Mouse (Mus musculus): ENCODE data around the gene Lbr.
"Not testable (repeated sequence)": the region's sequence is repeated elsewhere in the genome, so short reads cannot be mapped to it uniquely, and the experiment has no call there.

Lbr gene

DNA sequence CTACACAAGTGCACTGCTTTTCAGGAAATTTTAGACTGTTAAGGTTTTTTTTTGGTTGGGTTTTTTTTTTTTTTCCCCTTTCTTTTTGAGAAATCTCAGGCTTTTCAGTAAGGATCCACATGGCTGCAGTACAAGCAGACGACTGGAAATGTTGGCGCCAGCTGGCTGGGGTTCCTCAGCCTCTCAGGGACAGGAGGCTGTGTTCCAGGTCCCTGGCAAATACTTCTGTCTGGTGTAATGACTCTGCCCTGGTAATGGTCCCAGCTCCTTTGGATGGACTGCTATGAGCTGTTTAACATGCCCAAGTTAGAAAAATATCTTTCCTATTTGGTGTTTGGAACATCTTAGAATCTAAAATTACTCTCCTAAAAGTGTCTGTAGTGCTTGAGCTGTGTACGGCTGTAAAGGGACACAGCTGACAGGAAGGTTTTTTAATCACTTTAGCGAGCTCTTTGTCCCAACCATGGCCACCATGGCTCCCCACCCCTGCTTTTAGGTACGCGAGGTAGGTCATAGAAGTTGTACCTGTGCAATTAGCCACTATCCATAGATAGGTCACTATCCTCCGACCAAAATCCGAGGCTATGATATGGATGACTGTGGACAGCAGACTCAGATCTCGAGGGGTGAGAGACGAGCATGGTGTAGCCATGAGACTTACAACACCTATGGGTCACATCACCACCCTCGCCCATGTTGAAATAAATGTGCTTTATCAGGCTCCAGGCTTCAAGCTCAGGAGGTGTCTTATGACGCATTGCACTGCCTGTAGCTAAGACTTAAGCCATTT is 8.9 kb upstream of the Lbr start:
- no peak for DNase-seq

DNA sequence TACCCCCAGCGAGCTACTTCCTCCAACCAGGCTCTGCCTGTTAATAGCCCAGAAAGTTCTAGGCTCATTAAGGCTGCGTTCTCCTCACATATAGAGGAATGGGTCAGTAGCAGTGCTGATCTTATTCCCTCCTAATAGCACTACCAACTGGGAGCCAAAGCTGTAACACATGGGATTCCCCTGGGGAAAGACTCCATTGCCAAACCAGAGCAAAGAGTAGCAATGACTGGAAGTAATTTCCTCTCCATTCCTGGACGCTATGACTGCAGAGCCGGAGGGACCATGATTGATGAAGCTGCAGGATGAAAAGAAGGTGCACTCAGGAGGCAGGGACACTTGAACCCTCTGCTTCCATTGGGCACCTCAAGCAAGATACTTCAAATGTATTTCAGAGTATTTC is 7.6 kb upstream of the Lbr start:
- DNase-seq = no peak

GRCm38 (mm10) chr1:181848210-181848609 is 5.4 kb upstream of the Lbr start:
- DNase-seq = no peak

DNA sequence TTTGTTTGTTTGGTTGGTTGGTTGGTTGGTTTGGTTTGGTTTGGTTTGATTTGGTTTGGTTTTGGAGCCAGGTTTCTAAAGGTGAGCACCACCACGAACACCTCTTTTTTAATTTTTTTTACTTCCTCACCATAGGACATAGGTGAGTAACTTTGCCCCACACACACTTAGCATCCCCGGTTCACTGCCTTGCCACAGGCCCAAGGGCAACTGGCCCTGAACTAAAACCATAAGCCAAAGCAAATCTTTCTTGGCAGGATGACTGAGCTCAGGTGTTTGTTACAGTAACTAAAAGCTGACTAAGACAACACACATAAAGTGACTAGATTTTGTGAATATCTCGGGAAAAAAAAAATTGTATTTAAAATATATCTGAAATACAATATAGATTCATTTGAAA is 4.5 kb upstream of the Lbr start:
- no peak for DNase-seq

GRCm38 (mm10) chr1:181845767-181846166 is 2.9 kb upstream of the Lbr start:
- DNase-seq = no peak

GRCm38 (mm10) chr1:181844874-181845547 is 2.2 kb upstream of the Lbr start:
- DNase-seq = no peak

GRCm38 (mm10) chr1:181841864-181842672 is 778 bp downstream of the Lbr start:
- DNase-seq = peak; percentile 96

DNA sequence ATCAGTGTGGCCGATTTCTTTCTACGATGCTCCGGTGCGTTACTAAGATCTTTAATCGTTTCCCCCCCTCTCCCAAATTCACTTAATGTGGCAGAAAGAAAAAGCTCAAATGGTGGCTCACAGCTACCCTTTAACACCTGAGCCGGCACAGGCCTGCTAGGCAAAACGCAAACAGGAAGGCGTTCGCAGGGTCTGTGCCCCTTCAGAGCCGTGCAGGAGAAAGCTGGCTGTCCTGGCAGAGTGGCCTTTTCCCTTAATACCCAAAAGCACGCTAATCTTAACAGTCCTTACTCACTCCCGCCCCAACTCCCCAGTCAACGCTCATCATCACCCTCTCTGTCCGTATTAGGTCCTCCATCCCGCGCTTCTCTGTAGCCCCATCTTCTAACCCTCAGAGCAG is 1.4 kb downstream of the Lbr start:
- no peak for DNase-seq

GRCm38 (mm10) chr1:181839746-181840366 is 3.0 kb downstream of the Lbr start:
- no peak for DNase-seq

- DNase-seq = no peak
Measured at GRCm38 (mm10) chr1:181838111-181838510, 4.7 kb downstream of the Lbr start.

DNA sequence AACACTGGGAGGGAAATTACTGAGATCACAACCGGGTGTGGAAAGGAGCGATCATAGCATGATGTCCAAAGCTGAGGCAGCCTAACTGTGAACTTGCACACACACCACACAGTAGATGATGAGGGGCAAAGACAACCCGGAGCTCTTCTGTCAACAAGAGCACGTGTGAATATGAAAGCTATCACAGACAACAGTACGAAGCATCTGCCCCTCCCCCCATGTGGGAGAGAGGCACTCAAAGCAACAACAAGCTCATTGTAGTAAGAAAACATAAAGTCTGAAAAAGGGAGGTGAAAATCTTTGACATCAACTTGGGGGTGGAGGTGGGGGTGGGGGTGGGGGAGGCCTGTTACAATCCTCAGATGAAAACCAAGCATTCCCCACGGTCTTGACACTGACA is 9.7 kb downstream of the Lbr start:
- DNase-seq = peak; percentile 43

DNA sequence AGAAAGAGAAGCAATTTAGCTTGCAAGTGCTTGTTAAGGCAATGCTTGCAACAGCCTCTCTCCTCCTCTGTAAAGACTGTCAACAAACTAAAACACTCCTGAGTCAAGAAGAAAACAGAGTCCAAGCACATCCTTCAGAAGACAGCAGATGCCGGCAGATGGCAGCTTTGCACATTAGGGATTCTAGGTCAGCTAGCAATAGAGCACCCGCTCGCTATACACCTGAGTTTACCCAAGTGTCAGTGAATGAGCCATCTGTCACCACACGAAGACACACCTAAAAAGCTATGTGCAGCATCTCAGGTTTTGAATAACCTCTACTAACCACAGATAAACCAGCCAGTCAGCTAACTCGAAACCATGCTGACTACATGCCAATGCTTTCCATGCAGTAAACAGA is 10.1 kb downstream of the Lbr start:
- peak; percentile 71 for DNase-seq

DNA sequence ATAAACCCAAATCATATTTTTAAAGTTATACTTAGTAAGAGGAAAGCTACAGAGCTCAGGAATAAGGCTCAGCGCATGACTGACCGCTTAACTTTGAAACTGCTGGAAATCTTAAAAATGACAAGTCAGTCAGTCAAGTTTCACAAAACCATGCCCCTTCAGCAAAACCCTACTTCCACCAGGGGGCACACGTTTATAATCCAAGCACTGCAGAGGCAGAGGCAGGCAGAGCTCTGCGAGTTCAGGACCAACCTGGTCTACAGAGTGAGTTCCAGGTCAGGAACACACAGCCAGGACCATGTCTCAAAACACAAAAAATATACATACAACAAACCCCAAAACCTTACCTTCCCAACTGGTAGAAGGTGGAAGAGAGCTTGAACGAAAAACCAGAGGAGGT is 14.5 kb downstream of the Lbr start:
- DNase-seq = no peak

DNA sequence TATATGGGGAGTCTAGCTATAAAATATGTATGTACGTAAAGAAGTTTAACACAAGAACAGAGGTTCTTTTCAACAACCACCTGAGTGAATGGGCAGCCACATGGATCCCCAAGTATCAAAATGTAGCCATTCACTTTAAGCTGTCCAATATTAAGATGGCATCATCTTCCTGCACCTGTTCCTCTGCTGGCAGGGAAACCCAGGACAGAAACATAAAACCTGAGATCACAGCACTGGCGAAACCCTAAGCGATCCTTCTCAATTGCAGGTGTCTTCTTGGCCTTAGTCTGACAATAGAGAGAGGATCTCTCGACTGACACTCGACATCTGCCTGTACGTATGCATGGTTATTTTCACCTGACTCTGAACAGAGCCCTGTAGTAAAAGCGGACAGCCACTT is 16.1 kb downstream of the Lbr start:
- DNase-seq = no peak

- no peak for DNase-seq
Measured at GRCm38 (mm10) chr1:181811481-181812223, 31.2 kb downstream of the Lbr start.

DNA sequence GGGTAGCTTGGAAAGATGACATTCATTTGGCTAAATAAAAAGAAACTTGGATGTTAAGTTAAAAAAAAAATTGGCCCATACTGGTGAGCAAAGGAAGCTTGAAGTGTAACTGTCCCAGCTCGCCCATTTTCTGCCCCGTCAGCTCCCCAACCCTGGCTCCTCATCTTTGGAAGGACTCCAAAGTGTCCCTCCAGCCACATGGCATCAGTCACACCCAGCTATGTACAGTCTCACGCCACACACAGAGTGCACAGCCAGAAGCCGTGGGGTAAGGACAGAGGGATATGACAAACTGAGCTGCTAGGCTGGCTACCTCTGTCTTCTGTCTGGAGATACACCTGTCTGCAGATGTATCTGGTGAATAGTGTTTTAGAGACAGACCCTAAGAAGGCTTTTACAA is 42.2 kb downstream of the Lbr start:
- DNase-seq = no peak

GRCm38 (mm10) chr1:181799911-181800310 is 42.9 kb downstream of the Lbr start:
- no peak for DNase-seq

DNA sequence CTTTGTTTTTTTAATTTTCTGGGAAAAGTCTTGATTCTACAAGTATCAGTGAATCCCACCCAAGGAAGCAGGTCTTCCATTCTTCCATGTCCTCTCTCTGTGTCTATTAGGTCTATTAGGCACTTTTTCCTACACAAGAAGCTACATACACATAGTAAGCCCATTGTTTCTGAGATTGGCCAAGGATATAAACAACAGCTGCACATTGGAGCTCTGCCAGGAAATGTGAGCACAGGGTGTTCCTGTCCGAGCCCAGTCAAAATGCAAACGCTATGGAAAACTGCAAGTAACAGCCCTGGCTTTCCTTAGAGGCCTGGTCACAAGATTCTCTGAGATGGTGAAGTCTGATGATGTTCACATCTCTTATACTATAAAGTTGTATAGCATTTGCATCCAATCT is 49.3 kb downstream of the Lbr start:
- no peak for DNase-seq

DNA sequence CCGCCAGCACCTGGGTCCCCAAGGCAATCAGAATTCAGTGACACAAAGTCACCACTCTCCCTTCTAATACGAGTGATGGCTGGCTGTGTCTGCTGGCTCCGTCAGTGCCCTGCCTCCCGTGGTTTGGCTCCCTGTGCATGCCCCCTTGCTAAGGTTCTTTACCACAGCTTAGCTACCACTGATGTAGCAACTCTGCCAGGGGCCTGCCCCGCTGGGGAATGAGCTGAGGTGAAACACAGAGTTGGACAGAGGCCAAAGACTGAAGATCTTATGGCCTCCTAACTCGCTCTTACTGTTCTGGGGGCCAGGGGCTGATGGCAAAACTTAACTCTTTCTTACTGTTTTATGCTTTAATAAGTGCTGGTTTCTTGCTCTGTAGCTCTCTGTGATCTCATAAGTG is 52.9 kb downstream of the Lbr start:
- DNase-seq = no peak

DNA sequence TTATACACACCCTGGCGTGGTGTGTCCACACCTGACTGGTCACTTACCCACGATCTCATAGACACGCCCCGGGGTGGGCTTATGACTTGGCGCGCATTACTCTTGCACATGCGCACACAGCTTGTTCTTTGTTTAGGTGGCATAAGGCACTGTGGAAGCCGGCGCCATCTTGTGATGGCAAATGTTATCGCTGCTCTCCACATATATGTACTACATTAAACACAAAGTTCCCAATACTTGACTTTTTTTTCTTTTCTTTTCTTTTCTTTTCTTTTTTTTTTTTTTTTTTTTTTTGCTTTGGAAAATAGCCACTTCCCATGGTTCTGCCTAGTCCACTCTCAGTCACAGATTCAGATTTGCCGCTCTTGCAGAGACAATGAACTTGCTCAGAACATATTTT is 60.2 kb downstream of the Lbr start:
- not testable (repeated sequence) for DNase-seq

- no peak for DNase-seq
Measured at GRCm38 (mm10) chr1:181776541-181776940, 66.3 kb downstream of the Lbr start.

DNA sequence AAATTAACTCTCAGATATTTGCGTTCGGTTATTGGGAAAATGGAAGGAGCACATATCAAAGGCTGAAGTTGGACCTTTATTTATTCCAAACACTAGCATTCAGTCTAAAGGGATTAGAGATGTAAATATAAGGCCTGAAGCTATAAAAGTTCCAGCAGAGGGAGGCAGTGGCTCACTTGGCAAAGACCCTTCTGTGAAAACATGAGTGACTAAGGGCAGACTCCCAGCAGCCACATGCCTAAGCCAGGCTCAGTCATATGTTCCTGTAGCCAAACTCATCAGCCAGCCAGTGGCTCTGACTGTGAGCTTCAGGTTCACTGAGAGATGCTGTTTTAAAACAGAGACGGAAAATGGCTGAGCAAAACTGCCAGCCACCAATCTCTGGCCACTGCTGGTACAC is 71.0 kb downstream of the Lbr start:
- DNase-seq = no peak

GRCm38 (mm10) chr1:181769392-181769791 is 73.5 kb downstream of the Lbr start:
- no peak for DNase-seq

All from cerebellum, adult 11-12 months (tissue).